Mouse (Mus musculus): ENCODE data around the gene Sgms1.

- TF ChIP-seq EP300 (IDR thresholded peaks at IDR 0.05; ENCODE audit: insufficient read depth, low read depth, low read length) (0 out of 2 replicates have a peak, but pooled peaks have one; percentile 9), CTCF (IDR thresholded peaks at IDR 0.05) (no peak; the same call in 1 of the 2 replicates), POLR2A (IDR thresholded peaks at IDR 0.05; ENCODE audit: insufficient read depth, low read depth, low read length) (no peak)
Observed at GRCm38 (mm10) chr19:32196976-32197819, 192.3 kb downstream of the Sgms1 start.

All from heart, adult 2 months (tissue).